Mouse (Mus musculus): ENCODE results near the gene Gga3. TPM values are rescaled to one million over a fixed set of nuclear protein-coding genes. Genes with fewer than 3 reads are reported as not detected.

Gga3 gene
- total and polyA plus RNA-seq, 3 experiments = 7.7 to 39.8 (median 18.7) TPM

DNA sequence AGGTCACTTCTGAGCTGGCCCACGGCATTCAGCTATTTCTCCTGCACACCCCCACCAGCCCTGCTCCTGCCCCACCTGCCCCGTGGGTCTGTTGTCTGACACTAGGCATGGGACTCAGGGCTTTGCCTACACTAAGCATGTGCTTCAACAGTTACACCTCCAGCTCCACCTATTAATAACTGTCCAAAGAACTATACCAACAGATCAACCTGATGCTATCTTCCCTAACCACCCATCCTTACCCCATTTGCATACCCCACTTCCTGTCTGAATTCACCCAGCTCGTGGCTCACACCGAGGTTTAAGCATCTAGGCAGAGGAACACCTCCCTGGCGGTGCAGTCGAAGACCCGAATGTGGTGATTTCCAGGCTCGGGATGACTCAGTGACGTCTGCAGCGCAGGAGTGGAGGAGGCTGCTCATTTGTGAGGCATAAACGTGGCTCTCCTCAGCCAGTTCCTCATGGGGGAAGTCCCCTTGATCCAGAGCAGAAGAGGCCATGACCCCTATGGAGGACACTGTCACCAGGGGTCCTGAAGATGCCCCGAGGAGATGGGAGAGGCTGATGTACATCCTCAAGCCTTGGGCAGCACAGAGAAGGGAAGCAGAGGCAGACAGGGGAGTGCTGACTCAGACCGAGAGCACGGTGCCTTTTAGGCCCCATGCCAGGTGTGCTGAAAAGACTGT lies 37.3 kb upstream of the Gga3 start:
- peaks cover 56 to 90% of the 10 kb centered on the region in 2 experiments for H3K4me1 ChIP-seq (ENCODE audit: control insufficient read depth in 1 of 2, insufficient read depth in 2 of 2)
- peak; percentile 100 for DNase-seq (ENCODE audit: extremely low read depth)
- H3K27me3 ChIP-seq (replicated peaks) = no peaks in the 10 kb centered on the region
- peak; percentile 97 for TF ChIP-seq RCOR1 (conservative IDR thresholded peaks at IDR 0.05; ENCODE audit: low read depth, low read length)
- TF ChIP-seq ZNF384 (IDR thresholded peaks at IDR 0.05; ENCODE audit: low read depth, low read length) = peak; percentile 56; the same call in 1 of the 2 replicates
- TF ChIP-seq ZMIZ1 (IDR thresholded peaks at IDR 0.05; ENCODE audit: low read depth, low read length) = peak; percentile 84; the same call in 1 of the 2 replicates
- TF ChIP-seq TCF12 (IDR thresholded peaks at IDR 0.05; ENCODE audit: low read depth, low read length) = peak; percentile 98
- no peak; the same call in none of the 2 replicates for TF ChIP-seq NRF1 (IDR thresholded peaks at IDR 0.05; ENCODE audit: low read depth, low read length)
- TF ChIP-seq CHD1 (IDR thresholded peaks at IDR 0.05; ENCODE audit: low read depth, low read length) = peak; percentile 13
- no peak for TF ChIP-seq USF1 (IDR thresholded peaks at IDR 0.05; ENCODE audit: low read depth, low read length)
- TF ChIP-seq JUN (IDR thresholded peaks at IDR 0.05; ENCODE audit: insufficient read depth, low read depth, low read length) = peak; percentile 85
- TF ChIP-seq JUND (conservative IDR thresholded peaks at IDR 0.05; ENCODE audit: low read depth, low read length) = peak; percentile 97
- TF ChIP-seq NELFE (IDR thresholded peaks at IDR 0.05; ENCODE audit: low read depth, low read length) = no peak; the same call in 1 of the 2 replicates
- TF ChIP-seq SIN3A (IDR thresholded peaks at IDR 0.05; ENCODE audit: low read length) = peak; percentile 37; the same call in 1 of the 2 replicates
- TF ChIP-seq KAT2A (IDR thresholded peaks at IDR 0.05; ENCODE audit: insufficient replicate concordance, low read length) = no peak
- no peak; the same call in none of the 2 replicates for TF ChIP-seq MAFK (IDR thresholded peaks at IDR 0.05; ENCODE audit: insufficient replicate concordance, low read length)
- TF ChIP-seq IRF4 (IDR thresholded peaks at IDR 0.05; ENCODE audit: low read depth, low read length) = peak; percentile 99
- peak; percentile 96 for TF ChIP-seq EP300 (IDR thresholded peaks at IDR 0.05; ENCODE audit: low read length)
- TF ChIP-seq GABPA (IDR thresholded peaks at IDR 0.05; ENCODE audit: insufficient replicate concordance, low read depth, low read length) = no peak
- TF ChIP-seq CTCF (conservative IDR thresholded peaks at IDR 0.05 in 1 of 2, IDR thresholded peaks at IDR 0.05 in 1 of 2; ENCODE audit: low read depth in 2 of 2, low read length in 2 of 2) = no peak
- peak; percentile 31 for TF ChIP-seq SMC3 (IDR thresholded peaks at IDR 0.05; ENCODE audit: low read depth, low read length)
- peak; percentile 75 for TF ChIP-seq POLR2A (IDR thresholded peaks at IDR 0.05; ENCODE audit: low read depth, low read length)
- peak; percentile 92 for TF ChIP-seq MXI1 (IDR thresholded peaks at IDR 0.05; ENCODE audit: low read depth, low read length)
- TF ChIP-seq BHLHE40 (IDR thresholded peaks at IDR 0.05; ENCODE audit: low read depth, low read length) = peak; percentile 94
- TF ChIP-seq UBTF (IDR thresholded peaks at IDR 0.05; ENCODE audit: low read depth, low read length) = peak; percentile 90; the same call in 1 of the 2 replicates
- peak; percentile 98 for TF ChIP-seq MAX (IDR thresholded peaks at IDR 0.05; ENCODE audit: low read length)
- no peak for TF ChIP-seq HCFC1 (IDR thresholded peaks at IDR 0.05; ENCODE audit: low read depth, low read length)
- peak; percentile 87 for TF ChIP-seq MEF2A (IDR thresholded peaks at IDR 0.05; ENCODE audit: borderline replicate concordance, low read depth, low read length)
- peak; percentile 98 for TF ChIP-seq MYC (IDR thresholded peaks at IDR 0.05; ENCODE audit: low read depth, low read length)
- TF ChIP-seq RAD21 (IDR thresholded peaks at IDR 0.05; ENCODE audit: low read depth, low read length) = no peak; the same call in none of the 2 replicates
- TF ChIP-seq ZC3H11A (IDR thresholded peaks at IDR 0.05; ENCODE audit: low read depth, low read length) = no peak
- TF ChIP-seq MAZ (IDR thresholded peaks at IDR 0.05; ENCODE audit: low read depth, low read length) = peak; percentile 78
- TF ChIP-seq E2F4 (IDR thresholded peaks at IDR 0.05; ENCODE audit: insufficient replicate concordance, low read depth, low read length) = no peak; the same call in 1 of the 2 replicates
- TF ChIP-seq TBP (conservative IDR thresholded peaks at IDR 0.05; ENCODE audit: low read depth, low read length) = peak; percentile 90
- TF ChIP-seq POLR2AphosphoS2 (IDR thresholded peaks at IDR 0.05; ENCODE audit: low read depth, low read length) = peak; percentile 92; the same call in 1 of the 2 replicates
- 0 out of 2 replicates have a peak, but pooled peaks have one; percentile 3 for TF ChIP-seq USF2 (conservative IDR thresholded peaks at IDR 0.05; ENCODE audit: low read depth, low read length)
- no peak for TF ChIP-seq ZKSCAN1 (IDR thresholded peaks at IDR 0.05; ENCODE audit: borderline replicate concordance, low read depth, low read length)
- TF ChIP-seq ETS1 (conservative IDR thresholded peaks at IDR 0.05; ENCODE audit: low read depth, low read length) = peak; percentile 96
- TF ChIP-seq ELF1 (IDR thresholded peaks at IDR 0.05; ENCODE audit: low read depth, low read length) = peak; percentile 86
- TF ChIP-seq CHD2 (IDR thresholded peaks at IDR 0.05; ENCODE audit: low read length) = peak; percentile 81; the same call in 1 of the 2 replicates
- no peak for TF ChIP-seq PAX5 (IDR thresholded peaks at IDR 0.05; ENCODE audit: low read length)
- dilution Hi-C loops (cut with MboI; ENCODE audit: extremely low pct_ligation_motif_present, extremely low pct_unique_long_range_greater_than_20kb, low sequenced_read_pairs) = no loop called here
- H3K79me2 ChIP-seq (replicated peaks; ENCODE audit: control insufficient read depth, extremely low read depth, insufficient read depth, poor library complexity, severe bottlenecking) = peaks cover 12% of the 10 kb centered on the region
- peak overlapping the region; percentile 98 for H3K27ac ChIP-seq (ENCODE audit: insufficient read depth, low read depth)
- peaks cover 13 to 17% of the 10 kb centered on the region in 2 experiments for H3K36me3 ChIP-seq (replicated peaks in 1 of 2; ENCODE audit: control insufficient read depth in 1 of 2, insufficient read depth in 1 of 2, low read length in 1 of 2)
- peak overlapping the region; percentile 64 for H3K4me2 ChIP-seq (ENCODE audit: insufficient read depth, low read depth, poor library complexity, severe bottlenecking)
- in situ Hi-C loops (cut with MboI; ENCODE audit: low pct_ligation_motif_present, low pct_unique_long_range_greater_than_20kb, low sequenced_read_pairs) = loop anchor here (5.0 to 25.0 kb wide), 3 partner anchors 71 to 771 kb away; partner anchors contain the start of genes Caskin2, Rnf157 and Tsen54
- H3K4me3 ChIP-seq (replicated peaks in 1 of 3; ENCODE audit: low read depth in 2 of 3, low read length in 2 of 3, poor library complexity in 1 of 3) = peak overlapping the region in 2 of 3 experiments; percentile 14 to 29
- no peaks in the 10 kb centered on the region for H3K9me3 ChIP-seq (replicated peaks; ENCODE audit: low read length)
- H3K9ac ChIP-seq (ENCODE audit: insufficient read depth, low read depth) = peak overlapping the region; percentile 41
